Mouse (Mus musculus): ENCODE results near the gene Lin7b. TPM values are rescaled to one million over a fixed set of nuclear protein-coding genes. Genes with fewer than 3 reads are reported as not detected.

Gene Lin7b
- polyA plus RNA-seq, 1 experiment from 2014 or later: not detected

DNA sequence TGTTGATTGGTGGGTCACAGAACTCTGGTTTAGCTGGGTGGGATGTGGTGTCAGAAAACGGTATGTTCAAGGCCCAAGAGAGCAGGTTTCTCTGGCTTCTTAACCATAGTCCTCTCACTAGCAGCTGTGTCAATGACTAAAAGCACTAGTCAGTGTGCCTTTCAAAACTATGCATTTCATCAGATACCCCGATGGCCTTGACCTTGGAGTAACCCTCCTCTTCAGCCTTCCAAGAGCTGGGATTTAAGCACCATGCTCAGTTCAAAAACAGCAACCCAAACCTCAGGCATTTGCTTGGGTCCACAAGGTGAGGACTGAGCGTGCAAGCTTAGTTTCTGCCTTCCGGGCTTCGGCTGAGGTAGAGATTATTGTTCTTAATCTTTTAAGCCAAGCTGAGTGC is 2.0 kb upstream of the Lin7b start:
- DNase-seq (ENCODE audit: low spot score) (no peak), ATAC-seq (no peak)
- peaks cover 14% of the 10 kb centered on the region; the same call in 1 of the 2 replicates for H3K27me3 ChIP-seq (replicated peaks; ENCODE audit: insufficient read depth, low read length)
- H3K27ac ChIP-seq (ENCODE audit: low read length): no peak overlapping the region
- TF ChIP-seq EP300 (IDR thresholded peaks at IDR 0.05) (no peak), CTCF (IDR thresholded peaks at IDR 0.05) (no peak)
- peaks cover 10% of the 10 kb centered on the region; the same call in 1 of the 2 replicates for H3K4me1 ChIP-seq (ENCODE audit: insufficient read depth, low read depth, low read length)
- WGBS: 75% methylated on average over 5 of the region's 5 CpGs
- no peaks in the 10 kb centered on the region for H3K9me3 ChIP-seq (ENCODE audit: low read length)
- H3K4me3 ChIP-seq (ENCODE audit: low read depth, low read length): no peak overlapping the region
- H3K9ac ChIP-seq (replicated peaks; ENCODE audit: low read depth): no peak overlapping the region
- H3K4me2 ChIP-seq (replicated peaks; ENCODE audit: low read depth, low read length): no peak overlapping the region
- H3K36me3 ChIP-seq (ENCODE audit: insufficient read depth, low read length): peaks cover 18% of the 10 kb centered on the region

DNA sequence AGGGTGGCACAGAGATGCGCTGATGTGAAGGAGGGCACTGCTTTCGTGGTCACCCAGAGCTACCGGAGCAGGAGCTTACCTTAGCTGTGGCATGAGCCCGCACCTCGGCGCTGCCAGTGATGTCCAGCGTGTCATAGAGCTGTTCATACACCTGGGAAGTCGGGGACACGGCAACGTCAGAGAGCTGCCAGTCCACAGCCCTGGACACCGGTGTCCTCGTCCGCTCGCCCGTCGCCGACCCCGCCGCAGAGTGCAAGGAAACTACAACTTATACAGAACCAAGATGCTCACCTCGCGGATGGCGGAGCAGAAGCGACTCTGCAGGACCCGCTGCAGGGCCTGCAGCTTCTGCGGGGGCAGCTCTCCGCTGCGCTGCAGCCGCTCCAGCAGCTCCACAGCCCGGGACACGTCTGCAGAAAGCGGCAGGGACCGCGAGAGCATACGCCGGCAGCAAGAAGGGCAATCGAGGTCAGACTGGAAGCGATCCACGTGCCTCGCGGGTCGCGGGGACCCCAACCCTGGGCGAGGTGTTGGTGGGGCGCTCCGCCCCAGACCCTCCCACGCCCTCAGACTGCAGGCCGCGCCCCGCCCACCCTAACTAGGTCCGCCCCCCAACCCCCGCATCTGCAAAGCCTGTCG is 428 bp downstream of the Lin7b start:
- H3K4me2 ChIP-seq (replicated peaks; ENCODE audit: low read depth, low read length): peak overlapping the region; percentile 89
- ATAC-seq: no peak
- WGBS: 8% methylated on average over 49 of the region's 52 CpGs

DNA sequence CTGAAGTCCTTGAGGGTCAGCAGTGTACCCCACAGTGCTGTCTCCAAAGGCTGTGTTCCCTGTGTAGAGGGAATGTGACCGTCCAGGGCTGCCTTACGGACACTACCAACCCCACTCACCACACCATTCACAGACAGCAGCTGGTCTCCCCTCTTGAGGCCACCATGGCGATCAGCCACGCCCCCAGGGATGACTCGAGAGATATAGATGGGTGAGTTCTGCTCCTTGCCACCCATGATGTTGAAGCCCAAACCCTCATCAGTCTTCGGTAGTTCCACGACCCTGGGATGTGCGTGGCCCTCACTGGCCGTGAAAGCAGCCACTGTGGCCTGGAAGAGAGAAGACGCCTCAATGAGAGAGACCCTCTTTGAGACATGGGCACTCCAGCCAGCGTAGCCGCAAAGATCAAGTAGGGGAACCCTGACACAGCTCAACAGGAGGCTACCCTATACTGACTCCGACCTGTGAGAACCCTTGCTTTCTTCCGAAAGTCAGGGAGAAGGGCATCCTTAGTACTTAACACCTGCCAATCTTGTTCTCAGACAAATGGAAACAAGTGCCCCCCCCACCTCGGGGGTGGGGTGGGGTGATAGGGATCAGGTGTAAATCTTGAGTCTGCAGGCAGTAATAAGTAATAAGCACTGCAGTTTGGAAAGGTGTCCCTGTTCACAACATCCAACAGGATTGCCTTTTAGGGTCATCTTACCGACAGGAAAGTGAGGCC is 1.2 kb downstream of the Lin7b start:
- no peak overlapping the region for H3K9ac ChIP-seq (replicated peaks; ENCODE audit: low read depth)
- H3K27me3 ChIP-seq (replicated peaks; ENCODE audit: insufficient read depth, low read length): peaks cover 17% of the 10 kb centered on the region; the same call in 1 of the 2 replicates
- TF ChIP-seq EP300 (IDR thresholded peaks at IDR 0.05): no peak
- no peak for TF ChIP-seq CTCF (IDR thresholded peaks at IDR 0.05)
- H3K36me3 ChIP-seq (ENCODE audit: insufficient read depth, low read length): no peaks in the 10 kb centered on the region
- no peak overlapping the region for H3K4me2 ChIP-seq (replicated peaks; ENCODE audit: low read depth, low read length)
- H3K27ac ChIP-seq (ENCODE audit: low read length): no peak overlapping the region
- ATAC-seq (no peak), DNase-seq (ENCODE audit: low spot score) (no peak)
- no peak overlapping the region for H3K4me3 ChIP-seq (ENCODE audit: low read depth, low read length)
- no peaks in the 10 kb centered on the region for H3K9me3 ChIP-seq (ENCODE audit: low read length)
- 68% methylated on average over 16 of the region's 16 CpGs for WGBS
- H3K4me1 ChIP-seq (ENCODE audit: insufficient read depth, low read depth, low read length): peaks cover 19% of the 10 kb centered on the region; the same call in 1 of the 2 replicates

More for the DNA sequence above, 428 bp downstream of the Lin7b start:
- TF ChIP-seq CTCF (IDR thresholded peaks at IDR 0.05) (no peak), EP300 (IDR thresholded peaks at IDR 0.05) (no peak)
- DNase-seq (ENCODE audit: low spot score): no peak
- no peak overlapping the region for H3K9ac ChIP-seq (replicated peaks; ENCODE audit: low read depth)
- no peak overlapping the region for H3K27ac ChIP-seq (ENCODE audit: low read length)
- peak overlapping the region; percentile 46 for H3K4me3 ChIP-seq (ENCODE audit: low read depth, low read length)
- peaks cover 19% of the 10 kb centered on the region; the same call in 1 of the 2 replicates for H3K4me1 ChIP-seq (ENCODE audit: insufficient read depth, low read depth, low read length)
- no peaks in the 10 kb centered on the region for H3K36me3 ChIP-seq (ENCODE audit: insufficient read depth, low read length)
- peaks cover 17% of the 10 kb centered on the region; the same call in 1 of the 2 replicates for H3K27me3 ChIP-seq (replicated peaks; ENCODE audit: insufficient read depth, low read length)
- no peaks in the 10 kb centered on the region for H3K9me3 ChIP-seq (ENCODE audit: low read length)

DNA sequence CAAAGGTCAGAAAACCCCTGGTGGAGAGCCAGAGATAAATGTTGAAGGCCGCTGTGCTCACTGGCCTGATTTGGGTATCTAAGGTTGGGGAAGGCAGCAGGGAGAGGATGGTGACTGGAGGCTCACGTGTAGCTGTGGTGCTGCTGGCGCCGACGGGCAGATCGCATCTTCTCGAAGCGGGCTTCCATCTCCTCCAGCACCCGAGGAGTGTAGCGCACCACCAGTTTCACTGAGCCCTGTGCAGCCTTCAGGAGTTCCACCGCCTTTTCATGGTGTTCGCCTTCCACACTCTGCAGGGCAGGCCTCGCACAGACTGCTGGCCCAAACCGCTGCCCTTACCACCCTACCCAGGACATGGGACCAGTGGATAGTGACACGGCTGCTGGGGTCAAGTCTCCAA is 2.2 kb downstream of the Lin7b start:
- DNase-seq (ENCODE audit: low spot score) (no peak), ATAC-seq (no peak)
- H3K36me3 ChIP-seq (ENCODE audit: insufficient read depth, low read length): no peaks in the 10 kb centered on the region
- H3K4me1 ChIP-seq (ENCODE audit: insufficient read depth, low read depth, low read length): peaks cover 19% of the 10 kb centered on the region; the same call in 1 of the 2 replicates
- H3K9me3 ChIP-seq (ENCODE audit: low read length): no peaks in the 10 kb centered on the region
- peaks cover 17% of the 10 kb centered on the region for H3K27me3 ChIP-seq (replicated peaks; ENCODE audit: insufficient read depth, low read length)
- TF ChIP-seq EP300 (IDR thresholded peaks at IDR 0.05): no peak
- TF ChIP-seq CTCF (IDR thresholded peaks at IDR 0.05): no peak
- no peak overlapping the region for H3K9ac ChIP-seq (replicated peaks; ENCODE audit: low read depth)
- 79% methylated on average over 14 of the region's 15 CpGs for WGBS
- H3K4me3 ChIP-seq (ENCODE audit: low read depth, low read length): no peak overlapping the region
- H3K4me2 ChIP-seq (replicated peaks; ENCODE audit: low read depth, low read length): no peak overlapping the region
- no peak overlapping the region for H3K27ac ChIP-seq (ENCODE audit: low read length)

DNA sequence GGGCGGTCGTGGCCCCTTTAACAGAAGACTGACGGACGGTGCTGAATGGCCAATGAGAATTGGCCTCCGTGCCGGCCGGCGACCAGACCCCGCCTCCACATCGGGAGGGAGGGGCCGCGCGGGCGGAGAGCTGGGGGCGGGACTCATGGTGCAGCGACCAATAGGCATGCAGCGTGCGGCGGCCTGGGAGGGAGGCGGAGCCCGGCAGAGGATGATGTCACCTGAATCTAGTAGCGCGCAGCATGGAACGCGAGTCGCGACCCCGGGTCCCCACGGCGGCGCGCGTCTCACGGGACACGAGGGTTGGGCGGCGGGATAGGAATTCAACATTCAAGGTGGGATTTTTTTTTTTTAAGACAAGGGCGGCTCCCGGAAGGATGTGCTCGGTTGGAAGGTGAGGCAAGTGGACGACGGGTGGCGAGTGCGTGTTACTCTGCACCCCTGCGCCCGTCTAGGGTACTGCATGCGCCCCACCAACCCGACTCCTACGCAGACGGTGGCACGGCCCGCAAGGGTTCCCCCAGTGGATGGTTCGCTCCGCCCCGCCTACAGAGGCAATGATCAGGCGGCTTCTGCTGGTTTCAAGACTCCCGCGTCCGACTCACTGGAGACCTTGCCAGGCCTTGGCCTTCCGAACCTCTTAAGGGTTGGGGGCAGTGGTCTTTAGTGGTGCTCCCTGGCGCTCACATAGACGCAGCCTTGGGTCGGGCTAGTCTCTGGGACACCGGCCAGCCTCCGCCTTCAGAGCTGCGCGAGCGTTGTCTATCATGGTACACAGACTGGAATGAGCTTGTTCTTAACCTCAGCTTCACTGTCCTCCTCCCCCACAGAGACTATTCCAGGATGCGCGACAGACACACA is 3.1 kb downstream of the Lin7b start:
- peak overlapping the region; percentile 99 for H3K4me2 ChIP-seq (replicated peaks; ENCODE audit: low read depth, low read length)
- under 1% methylated on average over 65 of the region's 70 CpGs for WGBS
- H3K9me3 ChIP-seq (ENCODE audit: low read length): no peaks in the 10 kb centered on the region
- H3K4me3 ChIP-seq (ENCODE audit: low read depth, low read length): peak overlapping the region; percentile 50
- ATAC-seq: peak; percentile 93
- H3K36me3 ChIP-seq (ENCODE audit: insufficient read depth, low read length): no peaks in the 10 kb centered on the region
- DNase-seq (ENCODE audit: low spot score): peak; percentile 98
- TF ChIP-seq CTCF (IDR thresholded peaks at IDR 0.05): peak; percentile 83
- no peak for TF ChIP-seq EP300 (IDR thresholded peaks at IDR 0.05)
- H3K9ac ChIP-seq (replicated peaks; ENCODE audit: low read depth): no peak overlapping the region
- peaks cover 19% of the 10 kb centered on the region; the same call in 1 of the 2 replicates for H3K4me1 ChIP-seq (ENCODE audit: insufficient read depth, low read depth, low read length)
- H3K27me3 ChIP-seq (replicated peaks; ENCODE audit: insufficient read depth, low read length): peaks cover 17% of the 10 kb centered on the region
- H3K27ac ChIP-seq (ENCODE audit: low read length): no peak overlapping the region

DNA sequence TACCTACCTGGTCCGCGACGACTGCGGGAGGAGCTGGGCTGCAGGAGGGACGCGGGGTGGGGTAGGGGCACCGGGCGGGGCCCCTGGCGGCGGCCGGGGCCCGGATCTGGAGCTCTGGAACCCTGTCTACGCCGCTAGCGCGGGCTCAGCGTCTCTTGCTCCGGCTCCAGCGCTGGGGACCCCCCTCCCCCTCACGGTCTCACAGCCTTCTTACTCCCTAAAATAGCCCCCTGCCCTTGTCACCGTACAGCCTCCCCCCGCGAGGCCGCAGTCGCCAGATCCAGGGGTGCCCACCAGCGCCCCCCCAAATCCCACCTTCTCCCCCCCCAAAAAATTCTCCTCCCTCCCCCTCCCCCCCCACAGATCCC is 3.7 kb downstream of the Lin7b start, which contains the start of gene Ppfia3:
Gene Ppfia3, minus strand, starts transcription at position 368 of the 368 bp plus-strand sequence.
- Histone ChIP-seq H3K4me3 (ENCODE audit: low read depth, low read length) (peak within 1 kb of the TSS; percentile 50), H3K9ac (replicated peaks; ENCODE audit: low read depth) (0 out of 2 replicates have a peak within 1 kb of the TSS, but pooled peaks have one; percentile 23), H3K9me3 (ENCODE audit: low read length) (no peaks in the 10 kb centered on the region), H3K27me3 (replicated peaks; ENCODE audit: insufficient read depth, low read length) (peaks cover 21% of the 10 kb centered on the region), H3K4me2 (replicated peaks; ENCODE audit: low read depth, low read length) (peak within 1 kb of the TSS; percentile 99), H3K27ac (ENCODE audit: low read length) (no peak within 1 kb of the TSS), H3K4me1 (ENCODE audit: insufficient read depth, low read depth, low read length) (peaks cover 22% of the 10 kb centered on the region), H3K36me3 (ENCODE audit: insufficient read depth, low read length) (no peaks in the 10 kb centered on the region)
- 3% methylated on average over 6 of the region's 26 CpGs for WGBS
- no peak for DNase-seq (ENCODE audit: low spot score)
- no peak for TF ChIP-seq CTCF (IDR thresholded peaks at IDR 0.05)
- no peak for TF ChIP-seq EP300 (IDR thresholded peaks at IDR 0.05)
- ATAC-seq: 0 out of 2 replicates have a peak, but pooled peaks have one; percentile 4

Data from lung, postnatal 0 days (tissue).